Comparison of ENCODE assay signal across 17 mouse cellular contexts in the genomic region with DNA sequence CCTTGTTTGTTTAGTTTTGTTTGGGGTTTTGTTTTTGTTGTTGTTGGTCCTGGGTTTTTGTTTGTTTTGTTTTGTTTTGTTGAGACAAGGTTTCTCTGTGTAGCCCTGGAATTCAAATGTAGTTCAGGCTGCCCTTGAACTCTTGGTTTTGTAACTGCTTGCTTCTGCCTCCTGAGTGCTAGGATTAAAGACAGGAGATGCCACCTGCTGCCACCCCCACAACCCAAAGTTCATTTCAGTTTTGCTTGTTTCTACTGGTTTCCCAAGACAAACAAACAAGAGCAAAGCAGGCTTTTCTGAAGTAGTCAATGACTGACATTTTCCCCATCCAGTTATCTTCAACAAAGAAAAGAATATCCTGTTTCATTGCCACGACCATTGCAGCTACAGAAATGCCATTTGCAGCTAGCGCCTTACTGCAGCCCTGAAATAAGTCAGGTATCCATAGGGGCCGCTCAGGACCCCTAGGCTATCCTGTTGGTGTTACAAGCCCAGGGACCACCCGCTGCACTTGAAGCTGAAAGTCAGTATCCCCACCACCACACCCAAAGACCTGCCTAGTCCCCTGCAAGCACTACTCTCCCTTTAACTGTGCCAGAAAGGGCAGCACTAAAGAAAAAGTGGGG.
A peak's percentile ranks its signal among the peaks of the same experiment; 100 is the strongest.
DNase-seq lines count a peak whose midpoint lies in the region; ATAC-seq lines count a peak whose summit lies in the region.
"Had no signal": no experiment of that assay in that cellular context is flagged by ENCODE, and none has a peak within 500 bp of the region (broad histone marks: within the 10 kb centered on the region; RNA-seq: fewer than 3 reads in every experiment).

No protein-coding gene starts in this region.

- H3K9ac ChIP-seq in heart, embryonic 14.5 days (ENCODE audit: low read length), result no peak overlapping the region
- no peak overlapping the region for H3K9ac ChIP-seq in midbrain, embryonic 11.5 days (ENCODE audit: low read length)
- no peak overlapping the region for H3K9ac ChIP-seq in midbrain, embryonic 15.5 days
- H3K9ac ChIP-seq: kidney, embryonic 15.5 days; lung, embryonic 15.5 days had no signal

- no peak for ATAC-seq in heart, embryonic 14.5 days (ENCODE audit: insufficient number of reproducible peaks, insufficient read depth, low FRiP score, low read depth)
- ATAC-seq in midbrain, embryonic 11.5 days (ENCODE audit: low FRiP score), result no peak
- no peak for ATAC-seq in midbrain, embryonic 15.5 days (replicated peaks)
- ATAC-seq in megakaryocyte-erythroid progenitor cell, adult 5-6 weeks (replicated peaks; ENCODE audit: low FRiP score, low TSS enrichment, poor library complexity, severe bottlenecking), result no peak

- no peaks in the 10 kb centered on the region for H3K27me3 ChIP-seq in heart, embryonic 14.5 days (ENCODE audit: control insufficient read depth, insufficient read depth, low read length)
- H3K27me3 ChIP-seq in midbrain, embryonic 11.5 days (ENCODE audit: control insufficient read depth, insufficient read depth, low read length), result peaks cover 6% of the 10 kb centered on the region; the same call in 1 of the 2 replicates
- H3K27me3 ChIP-seq in midbrain, embryonic 15.5 days (replicated peaks), result peaks cover 11% of the 10 kb centered on the region
- H3K27me3 ChIP-seq: CH12.LX had no signal

- intact Hi-C loops in heart, postnatal 14 days (cut with DNase I), result loop anchor here (5.0 kb wide), 1 partner anchor 180 kb away; no protein-coding TSS in a partner anchor

- no peak overlapping the region for H3K4me3 ChIP-seq in heart, embryonic 14.5 days (ENCODE audit: control insufficient read depth in 1 of 2, insufficient read depth in 1 of 2, low read depth in 1 of 2, low read length in 2 of 2)
- no peak overlapping the region for H3K4me3 ChIP-seq in midbrain, embryonic 11.5 days (ENCODE audit: low read depth, low read length)
- H3K4me3 ChIP-seq in midbrain, embryonic 15.5 days, result no peak overlapping the region
- H3K4me3 ChIP-seq: erythroblast, embryonic 14.5 days had no signal

- DNase-seq in heart, postnatal 14 days, result no peak
- peak; percentile 86 for DNase-seq in midbrain, embryonic 11.5 days (ENCODE audit: low spot score, missing footprints)
- peak; percentile 52 for DNase-seq in induced T-regulatory cell, adult 2 months (ENCODE audit: low read depth)
- DNase-seq in thymus, postnatal 0 days (ENCODE audit: low spot score), result peak; percentile 62
- no peak for DNase-seq in gastrocnemius, postnatal 4 days (ENCODE audit: low spot score in 2 of 2)
- DNase-seq: cerebellum, adult 2 months; forebrain, postnatal 0 days; gastrocnemius, postnatal 25 days had no signal

- H3K9me3 ChIP-seq in heart, embryonic 14.5 days (ENCODE audit: control insufficient read depth, low read length), result no peaks in the 10 kb centered on the region
- H3K9me3 ChIP-seq in midbrain, embryonic 11.5 days (ENCODE audit: control insufficient read depth, low read length), result no peaks in the 10 kb centered on the region
- no peaks in the 10 kb centered on the region for H3K9me3 ChIP-seq in midbrain, embryonic 15.5 days
- H3K9me3 ChIP-seq: hindbrain, embryonic 13.5 days; kidney, embryonic 15.5 days; lung, embryonic 15.5 days; neural tube, embryonic 13.5 days had no signal

- 63% methylated on average over 4 of the region's 4 CpGs for WGBS in heart, embryonic 14.5 days
- WGBS in midbrain, embryonic 11.5 days, result 40% methylated on average over 4 of the region's 4 CpGs
- WGBS in midbrain, embryonic 15.5 days, result 52% methylated on average over 4 of the region's 4 CpGs

- H3K27ac ChIP-seq in heart, embryonic 14.5 days (replicated peaks in 1 of 2; ENCODE audit: control insufficient read depth in 1 of 2, insufficient read depth in 1 of 2, low read depth in 2 of 2, low read length in 2 of 2), result no peak overlapping the region
- H3K27ac ChIP-seq in midbrain, embryonic 11.5 days (ENCODE audit: low read depth, low read length), result no peak overlapping the region
- H3K27ac ChIP-seq in midbrain, embryonic 15.5 days, result no peak overlapping the region
- H3K27ac ChIP-seq: hindbrain, embryonic 13.5 days; lung, embryonic 15.5 days; neural tube, embryonic 13.5 days had no signal

- 0 out of 2 replicates have a peak overlapping the region, but pooled peaks have one; percentile 72 for H3K4me2 ChIP-seq in heart, embryonic 14.5 days (ENCODE audit: low read length)
- H3K4me2 ChIP-seq in midbrain, embryonic 11.5 days, result no peak overlapping the region
- no peak overlapping the region for H3K4me2 ChIP-seq in midbrain, embryonic 15.5 days

- peaks cover 16 to 17% of the 10 kb centered on the region in 2 experiments for H3K4me1 ChIP-seq in heart, embryonic 14.5 days (ENCODE audit: control insufficient read depth in 2 of 2, insufficient read depth in 2 of 2, low read length in 2 of 2)
- peaks cover 18% of the 10 kb centered on the region for H3K4me1 ChIP-seq in midbrain, embryonic 11.5 days (ENCODE audit: control insufficient read depth, insufficient read depth, low read length)
- H3K4me1 ChIP-seq in midbrain, embryonic 15.5 days, result peaks cover 18% of the 10 kb centered on the region

- no peaks in the 10 kb centered on the region for H3K36me3 ChIP-seq in heart, embryonic 14.5 days (ENCODE audit: control insufficient read depth, insufficient read depth, low read length)
- no peaks in the 10 kb centered on the region for H3K36me3 ChIP-seq in midbrain, embryonic 11.5 days (ENCODE audit: control insufficient read depth, insufficient read depth, low read length)
- H3K36me3 ChIP-seq in midbrain, embryonic 15.5 days (replicated peaks), result no peaks in the 10 kb centered on the region
- H3K36me3 ChIP-seq: hindbrain, embryonic 13.5 days; kidney, embryonic 15.5 days; lung, embryonic 15.5 days; neural tube, embryonic 13.5 days had no signal

Comparison
In these comparisons a context has a peak if more than half of its experiments do, and no peak if none do; other contexts are left out.
1. DNase-seq: peak in midbrain, embryonic 11.5 days (single experiment), induced T-regulatory cell, adult 2 months (single experiment) and thymus, postnatal 0 days (single experiment); none in heart, postnatal 14 days (0 of 2) and gastrocnemius, postnatal 4 days (0 of 2).